Mouse (Mus musculus): ENCODE data around the gene Hoxa10.

- TF ChIP-seq CTCF (IDR thresholded peaks at IDR 0.05; ENCODE audit: borderline replicate concordance, insufficient read depth, low read length), result no peak
- no peak for TF ChIP-seq POLR2A (IDR thresholded peaks at IDR 0.05; ENCODE audit: low read depth, low read length)
These were observed 27.7 kb upstream of the Hoxa10 start for GRCm38 (mm10) chr6:52268341-52268740.

All from embryonic fibroblast, embryonic 13.5 days (primary cell).